ENCODE assay signal across 8 mouse cellular contexts in genomic region chr9:44965126-44965832, GRCm38 (mm10). TPM values are rescaled to one million over a fixed set of nuclear protein-coding genes. Genes with fewer than 3 reads are reported as not detected.
DNase-seq lines count a peak whose midpoint lies in the region; ATAC-seq and TF ChIP-seq lines count a peak whose summit lies in the region.

Gene Ube4a (minus strand): TSS chr9:44965600.

- under 1% methylated on average over 39 of the region's 39 CpGs for WGBS in forebrain, embryonic 16.5 days
- under 1% methylated on average over 39 of the region's 39 CpGs for WGBS in lung, embryonic 14.5 days
- under 1% methylated on average over 39 of the region's 39 CpGs for WGBS in olfactory bulb, adult 2 months
- WGBS in thymus, adult 2 months, result under 1% methylated on average over 39 of the region's 39 CpGs

- TF ChIP-seq CTCF in G1E (IDR thresholded peaks at IDR 0.05; ENCODE audit: low read depth, low read length), result no peak
- no peak for TF ChIP-seq CTCF in layer of hippocampus, adult 2 months (conservative IDR thresholded peaks at IDR 0.05)
- TF ChIP-seq CTCF in lung, embryonic 14.5 days (IDR thresholded peaks at IDR 0.05; ENCODE audit: low read depth), result no peak
- TF ChIP-seq CTCF in olfactory bulb, adult 2 months (IDR thresholded peaks at IDR 0.05; ENCODE audit: insufficient read depth, low read depth, low read length), result no peak
- no peak for TF ChIP-seq CTCF in thymus, adult 2 months (IDR thresholded peaks at IDR 0.05; ENCODE audit: borderline replicate concordance, control insufficient read depth, extremely low read depth, insufficient read depth, low read length, poor library complexity)

- H3K27me3 ChIP-seq in G1E (ENCODE audit: insufficient read depth, low read length), result peaks cover 3% of the 10 kb centered on the region; the same call in 1 of the 2 replicates
- no peaks in the 10 kb centered on the region for H3K27me3 ChIP-seq in forebrain, embryonic 16.5 days (replicated peaks; ENCODE audit: control insufficient read depth, insufficient read depth, low read length)
- H3K27me3 ChIP-seq in lung, embryonic 14.5 days (ENCODE audit: insufficient read depth, low read length), result no peaks in the 10 kb centered on the region
- no peaks in the 10 kb centered on the region for H3K27me3 ChIP-seq in thymus, adult 2 months (ENCODE audit: control insufficient read depth, insufficient read depth, low read length)

- H3K36me3 ChIP-seq in G1E (replicated peaks), result peaks cover 33% of the 10 kb centered on the region
- peaks cover 7% of the 10 kb centered on the region for H3K36me3 ChIP-seq in forebrain, embryonic 16.5 days (ENCODE audit: control insufficient read depth, insufficient read depth)
- peaks cover 21% of the 10 kb centered on the region for H3K36me3 ChIP-seq in lung, embryonic 14.5 days (ENCODE audit: insufficient read depth)
- peaks cover 25% of the 10 kb centered on the region for H3K36me3 ChIP-seq in thymus, adult 2 months (ENCODE audit: control insufficient read depth, insufficient read depth, low read length)

- H3K4me1 ChIP-seq in G1E (ENCODE audit: insufficient read depth, low read depth, low read length), result peaks cover 25% of the 10 kb centered on the region
- peaks cover 15% of the 10 kb centered on the region for H3K4me1 ChIP-seq in forebrain, embryonic 16.5 days (replicated peaks; ENCODE audit: control insufficient read depth, insufficient read depth, low read length)
- H3K4me1 ChIP-seq in lung, embryonic 14.5 days (ENCODE audit: insufficient read depth), result peaks cover 7% of the 10 kb centered on the region; the same call in 1 of the 2 replicates
- H3K4me1 ChIP-seq in olfactory bulb, adult 2 months (ENCODE audit: control insufficient read depth, insufficient read depth, low read length), result no peaks in the 10 kb centered on the region
- H3K4me1 ChIP-seq in thymus, adult 2 months (replicated peaks; ENCODE audit: control insufficient read depth, insufficient read depth, low read length), result no peaks in the 10 kb centered on the region

- H3K27ac ChIP-seq in forebrain, embryonic 16.5 days (ENCODE audit: low read length), result peak within 1 kb of the TSS; percentile 26
- H3K27ac ChIP-seq in layer of hippocampus, adult 2 months, result peak within 1 kb of the TSS; percentile 91
- peak within 1 kb of the TSS; percentile 43; the same call in 1 of the 2 replicates for H3K27ac ChIP-seq in lung, embryonic 14.5 days (ENCODE audit: low read depth)
- peak within 1 kb of the TSS; percentile 6; the same call in 1 of the 2 replicates for H3K27ac ChIP-seq in olfactory bulb, adult 2 months (ENCODE audit: insufficient read depth, low read depth, low read length)
- peak within 1 kb of the TSS; percentile 37 for H3K27ac ChIP-seq in thymus, adult 2 months (ENCODE audit: control insufficient read depth, insufficient read depth, low read length)

- H3K4me2 ChIP-seq in forebrain, embryonic 16.5 days (ENCODE audit: low read length), result peak within 1 kb of the TSS; percentile 95
- H3K4me2 ChIP-seq in lung, embryonic 14.5 days, result peak within 1 kb of the TSS; percentile 68

- H3K4me3 ChIP-seq in G1E (ENCODE audit: low read depth, low read length), result peak within 1 kb of the TSS; percentile 79
- H3K4me3 ChIP-seq in forebrain, embryonic 16.5 days (replicated peaks; ENCODE audit: low read length), result peak within 1 kb of the TSS; percentile 64
- H3K4me3 ChIP-seq in layer of hippocampus, adult 2 months, result peak within 1 kb of the TSS; percentile 99
- H3K4me3 ChIP-seq in lung, embryonic 14.5 days (ENCODE audit: low read depth, low read length), result peak within 1 kb of the TSS; percentile 78
- H3K4me3 ChIP-seq in olfactory bulb, adult 2 months (ENCODE audit: insufficient read depth, low read depth, low read length), result peak within 1 kb of the TSS; percentile 78
- H3K4me3 ChIP-seq in thymus, adult 2 months (ENCODE audit: control insufficient read depth, insufficient read depth, low read length), result peak within 1 kb of the TSS; percentile 67

- peak; percentile 85 for DNase-seq in G1E (ENCODE audit: low spot score)
- DNase-seq in cerebellum, adult 18-20 months, result peak; percentile 98 to 100
- peak; percentile 99 to 100 for DNase-seq in heart, postnatal 36 days
- peak; percentile 98 to 100 for DNase-seq in layer of hippocampus, adult 2 months (ENCODE audit: low spot score in 2 of 2)
- DNase-seq in lung, embryonic 14.5 days, result peak; percentile 99
- peak; percentile 100 for DNase-seq in thymus, adult 2 months

- peak within 1 kb of the TSS; percentile 63 for H3K9ac ChIP-seq in forebrain, embryonic 16.5 days (replicated peaks; ENCODE audit: low read depth, low read length)
- H3K9ac ChIP-seq in lung, embryonic 14.5 days, result peak within 1 kb of the TSS; percentile 86

- peak; percentile 81 for ATAC-seq in G1E (ENCODE audit: extremely low read depth, insufficient number of reproducible peaks, low FRiP score, poor library complexity, severe bottlenecking)
- ATAC-seq in forebrain, embryonic 16.5 days, result peak; percentile 97
- peak; percentile 95 for ATAC-seq in lung, embryonic 14.5 days (ENCODE audit: insufficient read depth)

- intact Hi-C loops in heart, postnatal 36 days (cut with DNase I), result loop anchor here (1.0 to 5.0 kb wide), 4 partner anchors 45 to 193 kb away; partner anchors contain the start of gene Atp5l

- peak; percentile 71 for TF ChIP-seq POLR2A in olfactory bulb, adult 2 months (IDR thresholded peaks at IDR 0.05; ENCODE audit: insufficient read depth, low read depth, low read length)
- peak; percentile 64; the same call in 1 of the 2 replicates for TF ChIP-seq POLR2A in thymus, adult 2 months (IDR thresholded peaks at IDR 0.05; ENCODE audit: control insufficient read depth, extremely low read depth, insufficient read depth, low read length, poor library complexity)

- H3K9me3 ChIP-seq in G1E (replicated peaks), result no peaks in the 10 kb centered on the region
- no peaks in the 10 kb centered on the region for H3K9me3 ChIP-seq in forebrain, embryonic 16.5 days (ENCODE audit: control insufficient read depth, low read length)
- no peaks in the 10 kb centered on the region for H3K9me3 ChIP-seq in lung, embryonic 14.5 days (ENCODE audit: low read depth, low read length)

RNA-seq across cellular contexts. Expression of gene Ube4a, which starts in this region (rescaled TPM):
- total RNA-seq in G1E (2014; fragmentation: Nextera tagmentation), result 79.8 and 80.2 TPM in 2 replicates
- 38.3 and 59.6 TPM in 2 replicates for total RNA-seq in G1E (2017)
- polyA plus RNA-seq in G1E (2012), result 2.3 and 2.6 TPM in 2 replicates
- polyA plus RNA-seq in forebrain, embryonic 16.5 days (2015; fragmentation: Nextera tagmentation; extraction: Ambion mirVana), result 38.5 and 42.7 TPM in 2 replicates
- 10 to 100 TPM; 40.7 to 44.8 TPM for total RNA-seq in heart, postnatal 36 days (2021)
- 10 to 100 TPM; 73.0 to 75.2 TPM for total RNA-seq in layer of hippocampus, adult 2 months (2021)
- polyA plus RNA-seq in lung, embryonic 14.5 days (2014; fragmentation: Nextera tagmentation; extraction: Ambion mirVana), result 30.3 and 33.5 TPM in 2 replicates
- polyA plus RNA-seq in olfactory bulb, adult 2 months (2012; ENCODE audit: insufficient read depth, insufficient read length, low replicate concordance, missing spikeins), result not detected in 2 replicates
- polyA plus RNA-seq in thymus, adult 2 months (2012; rRNA removed), result 23.0 and 23.7 TPM in 2 replicates

Comparison
In these comparisons a context has a peak if more than half of its experiments do, and no peak if none do; other contexts are left out.
1. Peak in every context shown above with its lines: DNase-seq, ATAC-seq, H3K4me3 ChIP-seq and H3K27ac ChIP-seq.
2. H3K27ac ChIP-seq: peak in every context shown above with its lines; median percentile 91 in layer of hippocampus, adult 2 months; 43 in lung, embryonic 14.5 days; 37 in thymus, adult 2 months; 26 in forebrain, embryonic 16.5 days; 6 in olfactory bulb, adult 2 months.